Mouse (Mus musculus): ENCODE data around the gene Tcf21.

The Tcf21 gene

GRCm38 (mm10) chr10:22815461-22816236 lies 4.3 kb downstream of the Tcf21 start:
- DNase-seq, result no peak

GRCm38 (mm10) chr10:22814771-22815170 lies 5.2 kb downstream of the Tcf21 start:
- no peak for DNase-seq

GRCm38 (mm10) chr10:22814294-22814693 lies 5.7 kb downstream of the Tcf21 start:
- no peak for DNase-seq

GRCm38 (mm10) chr10:22813317-22813960 lies 6.5 kb downstream of the Tcf21 start:
- DNase-seq, result no peak

GRCm38 (mm10) chr10:22811921-22812320 lies 8.1 kb downstream of the Tcf21 start:
- DNase-seq, result no peak

- no peak for DNase-seq
Observed at GRCm38 (mm10) chr10:22782684-22783083, 37.3 kb downstream of the Tcf21 start.

GRCm38 (mm10) chr10:22781466-22781865 lies 38.5 kb downstream of the Tcf21 start:
- no peak for DNase-seq

GRCm38 (mm10) chr10:22777939-22778338 lies 42.0 kb downstream of the Tcf21 start:
- peak; percentile 36 for DNase-seq

- peak; percentile 68 for DNase-seq
Observed at GRCm38 (mm10) chr10:22776007-22776698, 43.8 kb downstream of the Tcf21 start.

GRCm38 (mm10) chr10:22775456-22775855 lies 44.5 kb downstream of the Tcf21 start:
- no peak for DNase-seq

- no peak for DNase-seq
Observed at GRCm38 (mm10) chr10:22774626-22775025, 45.3 kb downstream of the Tcf21 start.

All from right cerebral cortex, postnatal 14 days (tissue).